Mouse (Mus musculus) midbrain, embryonic 13.5 days (tissue): Measurements from ENCODE around the gene Prkab2. TPM values are rescaled to one million over a fixed set of nuclear protein-coding genes. Genes with fewer than 3 reads are reported as not detected.
A peak's percentile ranks its signal among the peaks of the same experiment; 100 is the strongest.

Experiments used
- ATAC-seq: fragments of 200-750 bp; cut with Nextera tagmentation; 2 replicates; pipeline ENCODE4 v1.8.0; 2017; ENCODE audit warnings: mild to moderate bottlenecking, moderate TSS enrichment, moderate library complexity
- H3K27ac ChIP-seq: fragments of 300-500 bp; sonication (generic); 2 replicates; pipeline ENCODE4 v1.5.1; 2015; ENCODE audit warnings: inconsistent platforms, mild to moderate bottlenecking, moderate library complexity
- H3K27me3 ChIP-seq: fragments of 300-500 bp; sonication (generic); 2 replicates; pipeline ENCODE4 v1.6.1; 2015; ENCODE audit warnings: mild to moderate bottlenecking, inconsistent platforms
- H3K36me3 ChIP-seq: fragments of 300-500 bp; sonication (generic); 2 replicates; pipeline ENCODE4 v1.6.1; 2015; ENCODE audit warnings: mild to moderate bottlenecking, inconsistent platforms
- H3K4me1 ChIP-seq: fragments of 300-500 bp; sonication (generic); replicated peaks from 2 replicates; pipeline ENCODE4 v1.6.1; 2015; ENCODE audit warnings: inconsistent platforms
- H3K4me2 ChIP-seq: fragments of 300-500 bp; sonication (generic); replicated peaks from 2 replicates; pipeline ENCODE4 v1.6.1; 2015; ENCODE audit warnings: moderate library complexity, mild to moderate bottlenecking, inconsistent platforms
- H3K4me3 ChIP-seq: fragments of 300-500 bp; sonication (generic); replicated peaks from 2 replicates; pipeline ENCODE4 v1.5.1; 2015; ENCODE audit warnings: mild to moderate bottlenecking, inconsistent platforms
- H3K9ac ChIP-seq: fragments of 300-500 bp; sonication (generic); replicated peaks from 2 replicates; pipeline ENCODE4 v1.6.1; 2015; ENCODE audit warnings: mild to moderate bottlenecking, inconsistent platforms
- H3K9me3 ChIP-seq: fragments of 300-500 bp; sonication (generic); 2 replicates; pipeline ENCODE4 v1.6.1; 2016; ENCODE audit warnings: mild to moderate bottlenecking, inconsistent platforms
- WGBS: fragments of 180-500 bp; shearing (Covaris S2); methylation state at CpG from one replicate; pipeline ENCODE4 v1.1.7; 2015; 5-methylcytosine and 5-hydroxymethylcytosine counted together
- polyA plus RNA-seq: library from polyadenylated mRNA; unstranded; fragments of >200 nt; fragmentation: Nextera tagmentation; extraction: Ambion mirVana; gene quantifications from 2 replicates; pipeline ENCODE4 v1.2.1, GENCODE M21; 2015

Gene Prkab2
- polyA plus RNA-seq, 1 experiment from 2014 or later: 7.3 TPM

- H3K4me1 ChIP-seq: peaks cover 23% of the 10 kb centered on the region
- no peaks in the 10 kb centered on the region for H3K36me3 ChIP-seq
- WGBS: under 1% methylated on average over 33 of the region's 33 CpGs
- H3K27me3 ChIP-seq: peaks cover 42% of the 10 kb centered on the region
- no peak overlapping the region for H3K27ac ChIP-seq
- peak; percentile 63 for ATAC-seq
- H3K4me3 ChIP-seq: peak overlapping the region; percentile 43
- H3K9me3 ChIP-seq: no peaks in the 10 kb centered on the region
- H3K4me2 ChIP-seq: peak overlapping the region; percentile 68
- peak overlapping the region; percentile 46; the same call in 1 of the 2 replicates for H3K9ac ChIP-seq
Observed at GRCm38 (mm10) chr3:97681321-97682158, 23.5 kb downstream of the Prkab2 start.

- Histone ChIP-seq H3K4me1 (peaks cover 23% of the 10 kb centered on the region), H3K9me3 (no peaks in the 10 kb centered on the region), H3K36me3 (no peaks in the 10 kb centered on the region), H3K9ac (0 out of 2 replicates have a peak overlapping the region, but pooled peaks have one; percentile 46), H3K27me3 (peaks cover 43% of the 10 kb centered on the region), H3K4me3 (peak overlapping the region; percentile 43), H3K4me2 (peak overlapping the region; percentile 68), H3K27ac (no peak overlapping the region)
- 1% methylated on average over 11 of the region's 11 CpGs for WGBS
- ATAC-seq: no peak
Observed at GRCm38 (mm10) chr3:97682159-97682502, 24.1 kb downstream of the Prkab2 start.

GRCm38 (mm10) chr3:97682576-97682975, 24.6 kb downstream of the Prkab2 start:
- peaks cover 23% of the 10 kb centered on the region for H3K4me1 ChIP-seq
- H3K4me2 ChIP-seq: peak overlapping the region; percentile 68
- H3K9me3 ChIP-seq: no peaks in the 10 kb centered on the region
- no peaks in the 10 kb centered on the region for H3K36me3 ChIP-seq
- H3K27me3 ChIP-seq: peaks cover 43% of the 10 kb centered on the region
- no peak overlapping the region for H3K27ac ChIP-seq
- no peak for ATAC-seq
- H3K4me3 ChIP-seq: no peak overlapping the region
- WGBS: 26% methylated on average over 5 of the region's 5 CpGs
- no peak overlapping the region for H3K9ac ChIP-seq

DNA sequence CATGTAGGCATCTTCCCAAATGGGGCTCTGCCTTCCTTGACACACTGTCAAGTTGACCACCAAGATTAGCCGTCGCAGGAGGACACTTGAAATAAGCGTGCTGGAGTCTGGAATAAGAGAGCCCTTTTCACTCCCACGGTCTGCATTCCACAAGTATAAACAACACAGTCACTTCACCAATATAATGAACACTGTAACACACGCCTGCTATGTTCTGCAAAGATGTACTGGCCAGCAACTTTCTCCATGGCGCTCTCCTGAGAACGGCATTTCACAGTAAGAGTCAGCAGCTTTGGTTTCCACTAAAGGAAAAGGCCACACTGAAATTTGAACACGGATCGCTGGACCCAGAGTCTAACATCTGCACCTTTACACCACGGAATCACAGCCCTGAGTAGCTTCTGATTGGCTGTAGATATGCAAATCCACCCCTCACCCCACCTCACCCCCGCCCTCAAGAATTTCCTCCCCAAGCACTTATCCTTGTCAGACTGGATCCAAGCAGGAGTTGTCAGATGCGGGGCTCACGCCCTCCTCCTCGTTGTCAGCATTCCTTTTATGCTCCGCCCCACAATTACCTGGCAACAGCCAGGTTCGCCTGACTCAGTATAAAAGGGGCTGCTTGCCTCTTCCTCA, 25.7 kb downstream of the Prkab2 start:
- ATAC-seq: no peak
- Histone ChIP-seq H3K36me3 (no peaks in the 10 kb centered on the region), H3K4me3 (no peak overlapping the region)

GRCm38 (mm10) chr3:97686372-97687117, 28.6 kb downstream of the Prkab2 start:
- H3K9ac ChIP-seq: no peak overlapping the region
- no peak for ATAC-seq
- no peak overlapping the region for H3K27ac ChIP-seq
- peaks cover 28% of the 10 kb centered on the region for H3K27me3 ChIP-seq
- H3K4me1 ChIP-seq: peaks cover 18% of the 10 kb centered on the region
- no peaks in the 10 kb centered on the region for H3K9me3 ChIP-seq
- no peak overlapping the region for H3K4me2 ChIP-seq
- H3K4me3 ChIP-seq: no peak overlapping the region
- 89% methylated on average over 4 of the region's 4 CpGs for WGBS
- H3K36me3 ChIP-seq: peaks cover 7% of the 10 kb centered on the region; the same call in 1 of the 2 replicates

More for the DNA sequence above, 25.7 kb downstream of the Prkab2 start:
- Histone ChIP-seq H3K4me2 (peak overlapping the region; percentile 22), H3K4me1 (peaks cover 23% of the 10 kb centered on the region), H3K9me3 (no peaks in the 10 kb centered on the region), H3K27ac (no peak overlapping the region), H3K9ac (no peak overlapping the region), H3K27me3 (peaks cover 43% of the 10 kb centered on the region)
- 6% methylated on average over 16 of the region's 16 CpGs for WGBS

- H3K4me2 ChIP-seq: no peak overlapping the region
- peaks cover 15% of the 10 kb centered on the region for H3K36me3 ChIP-seq
- ATAC-seq: no peak
- peaks cover 3% of the 10 kb centered on the region; the same call in 1 of the 2 replicates for H3K27me3 ChIP-seq
- WGBS: 79% methylated on average over 2 of the region's 2 CpGs
- no peak overlapping the region for H3K27ac ChIP-seq
- peaks cover 5% of the 10 kb centered on the region; the same call in 1 of the 2 replicates for H3K4me1 ChIP-seq
- no peak overlapping the region for H3K9ac ChIP-seq
- no peaks in the 10 kb centered on the region for H3K9me3 ChIP-seq
- no peak overlapping the region for H3K4me3 ChIP-seq
Observed at GRCm38 (mm10) chr3:97689289-97689688, 31.3 kb downstream of the Prkab2 start.

GRCm38 (mm10) chr3:97690590-97690989, 32.6 kb downstream of the Prkab2 start:
- Histone ChIP-seq H3K4me3 (no peak overlapping the region), H3K36me3 (peaks cover 20% of the 10 kb centered on the region), H3K9ac (no peak overlapping the region), H3K4me1 (peaks cover 5% of the 10 kb centered on the region; the same call in 1 of the 2 replicates), H3K27ac (no peak overlapping the region), H3K4me2 (no peak overlapping the region), H3K9me3 (no peaks in the 10 kb centered on the region), H3K27me3 (peaks cover 3% of the 10 kb centered on the region; the same call in 1 of the 2 replicates)
- ATAC-seq: no peak
- 61% methylated on average over 7 of the region's 7 CpGs for whole genome bisulfite sequencing

DNA sequence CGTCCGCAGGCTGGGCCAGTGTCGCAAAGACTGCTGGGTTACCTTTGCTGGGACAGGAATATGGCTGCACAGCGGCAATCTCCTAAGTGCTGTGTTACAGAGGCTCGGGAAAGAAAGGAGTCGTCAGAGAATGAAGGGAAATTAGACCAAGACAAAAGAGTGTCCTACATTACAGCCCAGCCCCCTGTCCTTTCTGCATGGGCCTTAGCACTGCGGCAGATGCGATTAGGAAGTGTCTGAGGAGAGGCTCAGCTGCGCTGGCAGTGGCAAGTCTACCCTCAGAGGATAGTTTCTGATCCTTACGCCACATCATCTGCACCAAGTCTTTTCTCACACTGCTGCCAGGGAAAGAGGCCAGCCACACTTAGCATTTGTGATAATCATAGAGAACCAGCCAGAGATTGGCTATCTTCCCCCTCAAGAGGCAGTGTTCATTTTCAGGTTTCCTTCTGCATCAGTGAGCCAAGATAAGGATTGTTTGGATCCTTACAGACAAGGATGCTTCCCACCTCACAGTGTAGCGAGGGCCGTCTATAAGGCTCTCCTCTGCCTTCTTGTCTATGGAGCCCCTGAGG, 33.5 kb downstream of the Prkab2 start:
- Histone ChIP-seq H3K27me3 (peaks cover 2% of the 10 kb centered on the region; the same call in 1 of the 2 replicates), H3K9ac (no peak overlapping the region), H3K9me3 (no peaks in the 10 kb centered on the region), H3K4me3 (no peak overlapping the region), H3K4me1 (peaks cover 5% of the 10 kb centered on the region; the same call in 1 of the 2 replicates), H3K36me3 (peaks cover 20% of the 10 kb centered on the region), H3K27ac (no peak overlapping the region), H3K4me2 (no peak overlapping the region)
- ATAC-seq: no peak
- WGBS: 64% methylated on average over 12 of the region's 12 CpGs

- H3K36me3 ChIP-seq: peaks cover 20% of the 10 kb centered on the region
- ATAC-seq: no peak
Observed at GRCm38 (mm10) chr3:97693806-97694205, 35.8 kb downstream of the Prkab2 start.

GRCm38 (mm10) chr3:97696866-97697265, 38.9 kb downstream of the Prkab2 start:
- no peak overlapping the region for H3K9ac ChIP-seq
- H3K4me1 ChIP-seq: no peaks in the 10 kb centered on the region
- H3K4me2 ChIP-seq: no peak overlapping the region
- H3K27ac ChIP-seq: no peak overlapping the region
- H3K4me3 ChIP-seq: no peak overlapping the region
- no peaks in the 10 kb centered on the region for H3K27me3 ChIP-seq
- H3K36me3 ChIP-seq: peaks cover 16% of the 10 kb centered on the region; the same call in 1 of the 2 replicates
- 87% methylated on average over 9 of the region's 9 CpGs for WGBS
- no peaks in the 10 kb centered on the region for H3K9me3 ChIP-seq
- no peak for ATAC-seq

More at GRCm38 (mm10) chr3:97693806-97694205, 35.8 kb downstream of the Prkab2 start:
- Histone ChIP-seq H3K27ac (no peak overlapping the region), H3K9me3 (no peaks in the 10 kb centered on the region), H3K27me3 (no peaks in the 10 kb centered on the region), H3K4me1 (peaks cover 5% of the 10 kb centered on the region; the same call in 1 of the 2 replicates), H3K4me2 (no peak overlapping the region), H3K4me3 (no peak overlapping the region), H3K9ac (no peak overlapping the region)
- 90% methylated on average over 6 of the region's 6 CpGs for WGBS

GRCm38 (mm10) chr3:97697291-97697690, 39.3 kb downstream of the Prkab2 start:
- no peak for ATAC-seq
- 81% methylated on average over 9 of the region's 9 CpGs for WGBS
- no peak overlapping the region for H3K27ac ChIP-seq
- no peak overlapping the region for H3K9ac ChIP-seq
- H3K4me3 ChIP-seq: no peak overlapping the region
- H3K36me3 ChIP-seq: peaks cover 19% of the 10 kb centered on the region; the same call in 1 of the 2 replicates
- no peak overlapping the region for H3K4me2 ChIP-seq
- no peaks in the 10 kb centered on the region for H3K4me1 ChIP-seq
- no peaks in the 10 kb centered on the region for H3K9me3 ChIP-seq
- no peaks in the 10 kb centered on the region for H3K27me3 ChIP-seq
